Mouse (Mus musculus) frontal cortex, postnatal 10 days (tissue): ENCODE measurements around the gene Bcor.

Experiments used
- DNase-seq, 2 experiments: peaks; one replicate each; pipeline ENCODE4 v3.0.0; 2022; ENCODE audit warnings: low spot score in 2 of 2, mixed read lengths in 1 of 2

The Bcor gene

DNA sequence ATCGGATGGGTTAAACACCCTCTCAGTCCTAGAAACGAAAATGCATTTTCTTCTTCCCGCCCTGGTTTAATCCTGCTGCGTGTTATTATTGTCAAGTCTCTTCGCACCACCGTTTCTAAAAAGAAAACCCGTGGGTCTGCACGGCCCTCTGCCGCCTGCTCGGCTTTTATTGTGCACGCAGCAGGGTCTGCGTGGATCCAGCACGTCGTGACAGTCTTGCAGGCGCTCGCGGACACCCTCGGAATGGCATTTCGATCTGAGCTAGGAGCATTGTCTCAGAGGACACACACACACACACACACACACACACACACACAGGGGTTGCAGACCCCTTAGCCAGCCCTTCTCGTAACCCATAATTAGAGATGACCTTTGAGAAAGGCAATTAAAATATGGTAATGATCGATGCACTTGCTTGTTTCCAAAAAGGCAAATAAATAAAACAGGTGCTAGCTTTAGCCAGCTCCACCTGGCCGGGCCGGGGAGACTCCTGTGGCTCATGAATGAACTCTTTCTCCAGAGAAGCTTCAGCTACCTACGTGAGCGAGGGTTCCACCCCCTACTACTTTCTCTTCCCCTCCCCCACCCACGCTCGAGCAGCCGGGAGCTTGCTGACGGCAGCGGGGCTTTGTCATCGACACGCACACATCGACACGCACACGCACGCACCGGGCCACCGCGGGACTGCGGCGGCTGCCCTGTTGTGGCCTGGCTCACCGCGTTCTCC lies 8.7 kb downstream of the Bcor start:
- DNase-seq, result no peak

DNA sequence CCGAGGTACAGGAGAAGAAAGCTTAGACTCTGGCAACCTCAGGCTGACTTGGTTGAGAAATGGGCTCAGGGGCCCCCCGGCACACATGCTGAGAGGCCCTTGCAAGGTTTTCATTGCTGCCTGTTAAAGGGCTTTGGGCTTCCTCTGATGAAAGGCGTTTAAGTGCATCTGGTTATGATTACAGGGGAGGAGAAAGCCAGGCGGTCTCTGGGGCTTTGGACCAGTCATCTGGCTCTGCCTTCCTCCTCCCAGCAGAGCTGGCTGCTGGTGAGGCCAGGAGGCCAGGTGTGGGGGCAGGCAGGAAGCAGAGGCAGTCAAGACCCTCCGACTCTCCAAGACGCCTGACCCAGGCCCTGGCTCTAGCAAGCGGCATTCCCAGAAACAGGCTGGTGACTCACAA lies 9.7 kb downstream of the Bcor start:
- DNase-seq, result no peak

DNA sequence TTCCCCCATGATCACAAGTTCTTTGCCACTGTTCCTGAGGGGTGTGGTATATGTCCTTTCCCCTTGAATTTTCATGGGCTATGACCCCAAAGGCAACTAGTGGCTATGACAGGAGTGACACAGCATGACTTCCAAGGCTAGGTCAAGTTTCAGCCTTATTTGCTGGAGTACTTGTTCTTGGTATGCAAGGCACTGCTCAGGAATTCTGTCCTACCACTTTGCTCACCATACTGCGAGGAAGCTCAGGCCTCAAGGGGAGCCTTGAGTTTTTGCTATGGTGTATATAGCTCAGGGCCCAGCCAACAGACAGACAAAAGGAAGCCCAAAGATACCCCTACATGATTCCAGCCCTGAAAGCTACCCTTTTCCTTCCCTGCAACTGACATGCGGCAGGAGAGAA lies 13.9 kb downstream of the Bcor start:
- DNase-seq, result no peak

DNA sequence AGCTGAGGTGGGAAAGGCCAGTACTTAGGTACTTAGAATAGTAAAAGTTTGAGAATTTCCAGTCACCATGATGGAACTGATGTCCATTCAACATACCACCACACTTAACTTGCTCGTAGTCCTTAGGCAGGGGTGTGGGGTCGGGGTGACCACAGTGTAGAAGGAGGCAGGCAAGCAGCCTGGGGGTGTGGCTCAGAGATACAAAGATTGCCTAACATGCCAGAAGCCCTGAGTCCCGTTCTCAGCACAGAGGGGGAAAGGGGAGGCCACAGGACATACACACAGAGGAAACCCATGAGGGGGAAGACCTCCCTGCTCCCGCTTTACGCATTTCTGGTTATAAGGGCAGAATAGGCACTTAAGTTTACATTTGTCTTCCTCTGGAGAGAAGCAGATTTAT lies 17.3 kb downstream of the Bcor start:
- DNase-seq, result no peak

DNA sequence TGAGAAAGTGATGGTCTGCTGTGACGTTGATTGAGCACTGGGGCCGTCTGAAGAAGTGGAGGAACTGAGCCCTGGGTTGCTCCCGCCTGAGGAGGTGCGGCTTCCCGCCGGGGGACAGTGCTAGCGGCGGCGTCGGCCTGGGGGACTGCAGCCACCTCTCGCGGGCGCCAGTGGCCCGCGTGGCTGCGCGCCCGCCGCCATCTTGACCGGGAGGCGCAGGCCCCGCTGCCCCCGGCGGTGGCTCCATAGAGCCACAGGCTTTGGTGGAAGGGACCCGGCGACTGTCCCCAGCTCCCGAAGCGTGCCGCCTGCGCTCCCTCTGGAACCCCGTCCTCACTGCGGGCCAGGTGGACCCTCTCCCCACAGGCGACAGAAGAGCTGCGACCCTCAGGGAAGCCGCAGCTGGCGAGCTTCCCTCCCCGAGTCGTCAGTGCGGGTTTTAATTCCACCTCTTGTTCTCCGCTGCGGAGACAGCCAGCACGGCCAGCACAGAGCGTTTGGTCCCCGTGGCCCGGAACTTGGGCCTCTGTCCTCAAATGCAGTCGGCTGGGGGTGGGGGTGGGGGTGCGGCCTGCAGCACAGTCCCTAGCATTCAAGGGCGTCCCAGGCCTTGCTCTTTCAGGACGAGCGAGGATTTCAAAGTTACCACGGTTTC lies 19.9 kb downstream of the Bcor start:
- DNase-seq, result no peak

DNA sequence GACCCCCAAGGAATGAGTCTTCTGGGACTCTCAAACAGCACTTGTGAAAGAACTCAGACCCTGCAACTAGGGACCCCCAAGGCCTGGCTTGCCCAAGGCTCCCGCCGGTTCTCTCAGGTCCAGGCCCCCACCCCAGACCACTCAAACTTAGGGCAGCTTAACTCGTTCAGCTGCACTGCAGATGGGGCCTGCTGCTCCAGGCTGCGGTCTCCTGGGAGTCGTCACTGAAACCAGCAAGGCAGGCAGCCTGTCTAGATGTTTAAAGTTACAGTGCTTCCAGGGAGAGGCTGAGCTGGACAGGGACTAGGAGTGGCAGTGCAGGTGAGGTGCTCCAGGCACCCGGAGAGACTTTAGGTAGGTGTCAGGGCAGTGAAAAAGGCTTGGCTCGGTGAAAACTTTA lies 21.9 kb downstream of the Bcor start:
- no peak for DNase-seq

DNA sequence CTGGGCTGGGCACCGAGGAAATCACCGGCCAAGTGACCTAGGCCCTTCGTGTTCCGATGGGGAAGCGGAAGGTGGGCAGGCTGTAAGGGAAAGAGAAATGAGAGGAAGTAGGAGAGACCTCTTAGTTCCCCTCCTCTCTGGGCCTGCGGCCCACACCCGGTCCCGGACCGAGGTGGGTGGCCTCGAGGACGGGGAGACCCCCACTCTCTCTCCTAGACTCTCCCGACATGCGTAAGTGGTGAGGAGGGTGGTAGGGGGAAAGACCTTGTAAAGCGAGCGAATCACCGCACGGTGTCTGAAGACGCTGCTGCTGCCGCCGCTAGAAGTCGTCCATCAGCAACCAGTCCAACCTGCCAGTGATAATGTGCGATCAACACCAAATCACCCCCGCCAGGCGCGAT lies 23.0 kb downstream of the Bcor start:
- DNase-seq, result no peak

DNA sequence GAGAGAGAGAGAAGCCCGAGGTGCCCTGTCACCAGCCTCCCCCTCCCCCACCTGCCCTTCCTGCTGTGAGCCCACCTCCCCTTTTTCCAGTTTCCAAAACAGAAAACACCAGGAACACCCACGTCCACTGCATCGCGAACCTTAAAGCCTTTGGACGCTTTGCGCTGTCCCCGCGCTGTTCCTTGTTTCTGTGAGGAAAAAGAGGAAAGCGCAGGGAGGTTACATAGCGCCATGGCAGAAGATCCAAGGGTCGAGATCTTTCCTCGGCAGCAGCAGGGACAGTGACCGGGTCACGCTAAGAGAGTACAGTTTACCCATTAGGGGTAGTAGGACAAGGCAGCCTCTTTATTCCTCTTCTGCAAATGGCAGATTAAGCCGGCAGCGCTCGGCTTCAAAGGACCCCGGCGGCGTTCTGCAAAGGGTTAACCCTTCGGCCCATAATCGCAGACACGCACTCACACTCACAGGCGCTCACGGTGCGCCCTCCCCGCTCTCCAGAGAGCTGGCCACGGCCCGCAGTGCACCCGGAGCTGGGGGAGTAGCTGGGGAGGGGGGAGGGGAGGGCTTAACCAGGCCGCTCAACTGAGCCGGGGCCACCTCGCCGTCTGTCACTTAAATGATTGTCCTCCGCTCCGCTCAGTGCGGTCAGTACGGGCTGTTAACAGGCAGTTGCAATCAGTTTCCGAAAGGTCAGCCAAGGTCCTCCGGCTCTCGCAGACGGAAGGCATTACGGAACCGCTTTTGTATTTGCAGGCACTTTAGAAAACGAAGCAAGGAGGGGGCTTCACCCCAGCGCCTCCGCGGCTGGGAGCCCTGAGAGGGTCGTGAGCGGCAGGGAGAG lies 23.7 kb downstream of the Bcor start:
- DNase-seq, result no peak

DNA sequence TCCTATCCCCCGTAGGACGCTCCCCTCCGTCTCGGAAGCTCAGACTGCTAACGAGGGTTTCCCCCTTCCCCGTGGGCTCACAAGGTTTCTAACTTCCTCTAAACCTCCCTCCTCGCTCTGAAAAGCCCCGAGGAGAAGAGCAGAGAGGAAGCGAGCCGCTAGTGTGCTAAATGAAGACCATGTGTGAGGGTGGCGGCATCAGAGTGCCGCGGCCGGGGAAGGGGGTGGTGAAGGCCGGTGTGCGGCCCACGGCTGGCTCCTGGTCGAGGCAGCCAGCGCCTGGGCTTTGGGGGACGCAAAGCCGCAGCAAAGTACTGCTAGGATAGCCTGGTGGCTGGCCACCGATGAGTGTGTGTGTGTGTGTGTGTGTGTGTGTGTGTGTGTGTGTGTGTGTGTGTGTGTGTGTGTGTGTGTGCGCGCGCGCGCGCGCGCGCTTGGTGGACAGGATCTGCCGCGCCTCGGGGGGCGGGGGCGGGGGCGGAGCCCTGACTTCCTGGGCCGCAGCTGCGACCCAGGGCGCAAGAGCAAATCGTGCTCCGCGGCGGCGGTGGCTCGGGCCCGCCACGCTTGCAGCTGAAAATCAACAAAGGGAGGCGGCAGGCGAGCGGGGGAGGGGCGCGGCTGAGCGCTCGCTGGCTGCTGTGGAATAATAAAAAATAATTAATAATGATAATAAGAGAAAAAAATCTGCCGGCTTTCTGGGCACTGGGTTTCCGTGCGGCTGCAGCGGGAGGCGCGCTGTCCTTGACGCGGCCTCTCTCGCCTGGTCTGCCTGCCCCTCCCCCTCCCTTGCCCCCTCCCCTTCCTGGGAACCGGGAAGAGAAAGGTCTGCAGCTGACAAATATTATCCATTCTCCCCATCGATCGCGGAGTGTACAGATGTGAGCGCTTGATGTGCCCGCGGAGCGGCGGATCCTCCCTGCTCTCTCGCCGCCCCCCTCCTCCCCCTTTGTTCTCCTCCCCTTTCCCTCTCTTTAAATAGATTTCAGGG lies 24.7 kb downstream of the Bcor start:
- DNase-seq, result peak in 1 of 2 experiments; percentile 47

DNA sequence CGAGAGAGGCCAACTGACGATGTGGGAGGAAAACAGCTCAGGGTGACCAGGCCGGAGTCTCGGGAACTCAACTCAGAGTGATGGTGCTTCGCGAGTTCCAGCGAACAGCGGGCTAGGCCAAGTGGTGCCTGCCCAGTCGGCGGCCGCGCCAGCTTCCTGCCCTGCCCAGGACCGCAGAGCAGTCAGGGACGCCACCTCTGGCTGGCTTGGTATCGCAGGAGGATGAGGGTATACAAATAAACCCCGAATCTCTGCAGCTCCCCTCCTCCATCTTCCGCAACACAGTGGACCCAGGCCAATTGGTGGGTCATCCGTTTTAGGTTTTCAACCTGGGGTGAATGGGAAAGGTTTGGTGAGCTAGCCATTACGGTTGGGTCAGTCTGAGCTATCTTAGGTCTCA lies 25.6 kb downstream of the Bcor start:
- DNase-seq, result no peak

DNA sequence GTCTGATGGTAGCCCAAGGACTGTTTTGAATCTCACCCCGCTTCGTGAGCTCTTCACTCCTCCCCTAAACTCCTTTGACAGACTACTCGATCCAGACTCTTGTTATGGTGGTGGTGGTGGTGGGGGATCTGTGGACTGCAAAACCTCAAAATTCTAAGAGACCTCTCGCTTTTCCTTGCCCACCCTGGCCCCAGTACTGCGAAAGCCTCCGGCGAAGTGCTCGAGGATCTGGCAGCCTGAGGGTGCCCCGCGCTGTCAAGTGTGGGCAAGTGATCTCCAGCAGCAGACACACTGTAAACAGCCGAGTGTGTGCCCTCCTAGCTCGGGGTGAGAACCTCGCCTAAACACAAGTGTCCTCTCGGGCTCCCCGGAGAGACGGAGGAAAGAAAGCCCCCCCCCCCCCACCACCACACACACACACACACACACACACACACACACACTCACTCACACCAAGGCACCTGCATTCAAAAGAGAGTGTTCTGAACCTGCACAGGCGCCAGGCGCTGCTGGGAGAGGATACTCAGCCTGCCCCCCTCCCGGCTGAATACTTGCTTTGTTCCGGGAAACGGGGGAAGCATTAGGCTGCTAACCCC lies 26.2 kb downstream of the Bcor start:
- DNase-seq, result no peak

DNA sequence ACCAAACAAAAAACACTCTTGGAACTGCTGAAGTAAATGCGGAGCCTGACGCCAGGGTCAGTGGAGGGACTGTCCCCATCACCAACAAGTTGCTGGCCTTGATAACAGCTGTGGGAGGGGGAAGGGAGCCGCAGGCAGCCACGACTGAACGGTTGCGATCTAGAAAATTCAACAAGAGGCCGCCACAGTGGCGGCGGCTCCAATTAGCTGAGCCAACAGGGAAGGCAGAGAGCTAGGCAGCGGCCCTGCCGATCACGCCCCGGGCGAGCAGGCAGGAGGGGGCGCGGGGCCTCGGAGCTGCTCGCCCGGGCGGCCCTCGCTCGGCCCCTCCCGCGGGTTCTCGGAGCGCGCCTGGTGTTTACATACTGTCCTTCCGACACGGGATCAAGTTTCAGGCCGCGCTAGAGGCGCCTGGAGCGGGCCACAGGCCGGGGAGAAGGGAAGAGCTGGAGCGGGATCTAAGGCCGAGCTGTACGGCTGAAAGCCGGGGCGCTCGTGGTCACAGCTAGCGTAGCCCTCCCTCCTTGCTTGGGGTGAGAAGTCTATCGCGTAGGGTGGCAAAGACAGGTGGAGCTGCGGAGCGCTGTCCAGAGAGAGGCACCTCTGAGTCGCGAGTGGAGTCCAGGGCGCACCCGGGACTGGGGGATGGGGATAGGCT lies 26.8 kb downstream of the Bcor start:
- DNase-seq, result no peak

DNA sequence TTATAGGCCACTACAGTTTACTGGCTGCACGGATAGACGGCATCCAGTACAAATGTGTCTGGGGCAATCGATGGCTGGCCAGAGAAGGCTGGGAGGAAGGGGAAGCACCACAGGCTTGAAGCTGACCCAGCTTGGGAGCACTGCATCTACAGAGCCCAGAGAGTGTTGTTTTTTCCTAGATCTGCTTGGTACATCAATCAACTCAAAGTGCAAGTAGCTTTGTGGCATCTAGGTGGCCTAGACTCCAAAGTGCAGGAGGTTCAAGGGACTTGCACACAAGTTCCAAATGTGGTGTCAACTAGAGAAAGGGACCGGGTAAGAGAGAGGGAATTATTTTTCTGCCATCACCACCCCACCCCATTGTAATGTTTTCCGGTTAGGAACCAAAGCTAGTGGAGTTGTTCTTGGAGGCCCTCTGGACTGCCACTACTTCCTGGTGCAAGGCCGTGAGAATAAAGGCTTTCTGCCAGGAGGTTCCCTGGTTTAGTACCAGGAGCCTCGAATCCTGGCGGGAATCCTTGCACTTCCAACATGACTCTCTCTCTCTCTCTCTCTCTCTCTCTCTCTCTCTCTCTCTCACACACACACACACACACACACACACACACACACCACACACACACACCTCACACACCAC lies 27.5 kb downstream of the Bcor start:
- no peak for DNase-seq

DNA sequence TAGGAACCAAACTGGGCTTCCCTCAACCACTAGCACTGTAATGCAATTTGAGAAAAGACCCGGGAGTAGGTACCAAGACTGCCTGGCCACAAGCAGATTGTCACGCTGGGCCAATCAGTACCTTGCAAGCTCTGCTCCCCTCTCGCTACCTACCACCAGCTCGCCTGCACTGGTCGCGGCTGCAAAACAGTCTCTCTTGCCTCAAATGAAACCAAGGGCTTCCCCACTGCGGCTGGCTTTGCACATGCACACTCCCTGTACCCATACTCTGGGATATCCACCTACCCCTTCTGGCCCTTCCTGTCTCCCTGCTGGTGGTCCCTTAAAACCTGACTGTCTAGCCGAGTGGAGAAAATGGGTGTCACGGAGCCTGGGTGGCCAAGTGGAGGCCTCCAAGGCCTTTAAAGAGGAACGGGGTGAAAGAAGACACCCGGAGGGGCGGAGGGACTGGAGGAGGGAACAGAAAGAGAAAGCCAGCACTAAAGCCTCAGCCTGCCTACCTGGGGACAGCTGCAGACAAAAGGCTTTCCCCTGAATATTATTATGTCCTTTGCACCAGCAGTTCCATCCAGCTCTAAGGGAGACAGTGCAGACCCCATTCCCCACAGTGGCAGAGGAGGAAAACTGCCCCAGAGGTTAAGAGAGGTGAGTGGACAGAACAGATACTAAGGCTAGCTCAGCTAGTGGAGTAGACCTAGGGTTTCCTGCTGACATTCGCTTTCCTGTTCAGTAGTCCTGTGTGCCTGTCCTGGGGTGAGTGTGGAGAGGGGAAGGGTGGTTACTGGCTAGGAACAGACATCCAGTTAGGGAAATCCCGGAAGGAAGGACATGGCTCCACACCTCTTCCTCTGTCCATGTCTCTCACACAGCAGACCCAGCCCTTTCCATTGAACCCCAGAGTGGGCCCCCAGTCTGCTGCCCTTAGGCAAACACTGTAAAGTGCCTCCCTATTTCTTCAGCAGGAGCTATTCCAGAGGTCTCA lies 30.0 kb downstream of the Bcor start:
- no peak for DNase-seq

DNA sequence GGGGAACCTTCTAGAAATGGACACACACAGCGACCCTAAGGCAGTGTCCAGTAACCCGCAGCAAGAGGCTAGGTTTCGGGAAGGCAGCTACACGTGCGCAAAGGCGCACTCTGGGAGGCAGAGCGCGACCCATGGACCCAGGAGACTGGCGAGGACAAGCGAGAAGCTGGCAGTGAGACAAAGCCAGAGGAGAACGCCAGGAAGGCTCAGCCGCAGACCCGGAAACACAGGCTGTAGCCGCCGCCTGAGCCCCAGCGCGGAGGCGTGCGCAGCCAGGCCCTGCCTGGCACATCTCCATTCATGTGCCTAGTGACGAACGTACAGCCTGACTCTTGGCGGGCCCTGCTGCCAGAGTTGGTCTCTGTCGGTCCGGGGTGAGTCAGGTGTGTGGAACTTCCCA lies 30.9 kb downstream of the Bcor start:
- DNase-seq, result no peak

DNA sequence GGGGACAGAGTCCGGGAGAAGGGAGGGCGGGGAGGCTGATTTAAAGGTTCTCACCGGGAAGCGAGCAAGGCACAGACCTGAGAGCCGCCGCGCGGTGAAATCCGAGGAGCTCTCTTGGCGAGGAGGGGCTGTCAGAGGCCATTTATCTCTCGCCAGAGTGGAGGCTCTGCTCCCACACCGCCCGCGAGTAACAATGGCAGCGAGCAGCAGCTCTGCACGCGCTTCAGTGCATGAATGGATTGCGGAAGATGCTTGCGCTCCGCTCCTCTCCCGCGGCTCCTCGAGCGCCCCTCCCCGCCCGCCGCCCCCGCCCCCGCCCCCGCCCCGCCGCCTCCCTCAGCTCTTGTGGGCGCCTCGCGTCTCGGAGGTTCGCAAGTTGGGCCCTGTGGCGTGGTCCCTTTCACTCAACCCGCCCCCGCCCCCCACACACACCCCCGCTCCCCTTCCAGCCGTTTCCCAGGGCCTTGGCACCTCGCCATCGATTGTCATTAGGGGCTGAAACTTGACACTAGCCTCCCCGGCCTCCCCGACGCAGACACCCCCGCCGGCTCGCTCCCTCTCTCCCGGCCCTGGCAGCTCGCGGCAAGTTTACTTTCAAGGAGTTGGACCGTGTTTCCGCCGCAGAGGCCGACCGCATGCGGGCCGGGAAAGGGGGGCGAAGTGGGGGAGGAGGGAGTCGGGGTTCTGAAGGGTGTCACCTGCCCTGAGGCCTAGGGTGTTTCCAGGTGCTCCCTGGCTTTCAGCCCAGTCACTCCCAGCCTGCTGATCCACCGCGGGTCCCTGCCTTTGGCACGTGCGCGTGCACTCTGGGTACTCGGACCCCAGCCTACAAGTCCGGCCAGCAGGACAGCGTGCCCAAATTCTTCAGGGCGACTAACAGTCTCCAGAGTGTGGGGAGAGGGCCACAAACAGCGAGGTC lies 31.7 kb downstream of the Bcor start:
- no peak for DNase-seq

DNA sequence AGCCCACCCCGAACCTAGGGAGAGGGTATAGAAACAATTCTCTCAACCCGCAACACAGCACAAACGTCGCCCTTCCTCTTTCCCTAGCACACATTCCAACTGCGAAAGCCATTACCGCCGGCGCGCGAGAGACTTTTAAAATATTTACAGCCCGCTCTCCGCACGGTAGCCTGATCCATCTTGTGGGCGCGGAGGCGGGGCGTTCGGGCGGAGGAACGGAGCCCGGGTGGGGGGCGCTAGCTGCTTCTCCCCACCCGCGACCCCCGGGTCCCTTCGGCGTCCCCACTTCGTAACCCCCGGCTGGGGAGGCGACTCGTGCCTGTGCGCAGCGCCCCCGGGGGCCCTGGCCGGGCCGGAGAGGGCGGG lies 32.4 kb downstream of the Bcor start:
- DNase-seq, result no peak

DNA sequence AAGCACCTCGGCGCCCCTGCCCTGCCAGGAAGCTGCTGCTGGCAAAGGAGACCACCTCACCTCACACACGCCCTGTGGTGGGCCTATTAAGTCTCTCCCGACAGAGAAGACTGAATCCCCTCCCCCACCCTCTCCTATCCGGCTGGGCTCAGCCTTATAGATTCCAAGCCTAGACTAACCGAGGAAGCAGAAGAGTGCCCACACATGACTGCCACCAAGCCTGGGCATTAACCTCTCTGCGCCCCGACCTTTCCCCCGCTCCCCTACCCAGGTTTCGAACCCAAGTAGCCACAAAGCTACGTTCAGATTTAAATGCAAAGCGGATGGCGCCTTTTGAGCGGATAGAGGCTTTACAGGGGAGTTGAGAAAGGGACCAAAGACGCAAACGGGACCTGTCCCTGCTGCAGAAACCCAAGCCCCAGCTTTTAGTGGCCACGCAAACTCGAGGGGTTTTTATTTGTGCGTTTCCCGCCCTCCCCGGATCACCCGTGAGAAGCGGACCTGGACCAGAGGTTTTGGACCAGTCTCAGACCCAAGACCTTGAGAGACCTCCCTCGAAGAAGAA lies 33.0 kb downstream of the Bcor start:
- no peak for DNase-seq
